Mouse (Mus musculus) MEL (cell line): ENCODE results near the gene Palb2.

ENCODE experiments used
- CTCF ChIP-seq, 3 experiments: IDR thresholded peaks in 2 of 3; conservative IDR thresholded peaks in 1 of 3; 2 replicates each; pipeline ENCODE4 v1.5.1; 2011 to 2012; ENCODE audit warnings: low read length in 3 of 3, low read depth in 2 of 3, mild to moderate bottlenecking in 2 of 3, improper control_type of control experiment in 1 of 3, inconsistent platforms in 1 of 3, mixed read lengths in 1 of 3, moderate library complexity in 1 of 3; ENCODE audit not compliant: control insufficient read depth in 1 of 3, insufficient read depth in 1 of 3, poor library complexity in 1 of 3, severe bottlenecking in 1 of 3
- EP300 ChIP-seq, 2 experiments: IDR thresholded peaks; 2 replicates each; pipeline ENCODE4 v1.6.1; 2011; ENCODE audit warnings: improper control_type of control experiment in 2 of 2, low read length in 2 of 2, low read depth in 1 of 2, mild to moderate bottlenecking in 1 of 2
- JUND ChIP-seq: IDR thresholded peaks from 2 replicates; pipeline ENCODE4 v1.6.1; 2011; ENCODE audit warnings: low read depth, mild to moderate bottlenecking, improper control_type of control experiment, low read length
- MAZ ChIP-seq: IDR thresholded peaks from 2 replicates; pipeline ENCODE4 v1.6.1; 2012; ENCODE audit warnings: low read depth, mild to moderate bottlenecking, inconsistent platforms, low read length, improper control_type of control experiment
- MXI1 ChIP-seq: IDR thresholded peaks from 2 replicates; pipeline ENCODE4 v1.6.1; 2011; ENCODE audit warnings: mild to moderate bottlenecking, low read depth, low read length, improper control_type of control experiment
- NELFE ChIP-seq: IDR thresholded peaks from 2 replicates; pipeline ENCODE4 v1.6.1; 2011; ENCODE audit warnings: low read depth, low read length, improper control_type of control experiment
- POLR2A ChIP-seq, 2 experiments: IDR thresholded peaks; 2 replicates each; pipeline ENCODE4 v1.6.1; 2011 to 2012; ENCODE audit warnings: low read length in 2 of 2, mild to moderate bottlenecking in 2 of 2, control low read depth in 1 of 2, improper control_type of control experiment in 1 of 2, low read depth in 1 of 2, moderate library complexity in 1 of 2; ENCODE audit not compliant: control insufficient read depth in 1 of 2, insufficient read depth in 1 of 2, poor library complexity in 1 of 2
- SIN3A ChIP-seq: IDR thresholded peaks from 2 replicates; pipeline ENCODE4 v1.6.1; 2012; ENCODE audit warnings: low read length, improper control_type of control experiment, inconsistent platforms
- SMC3 ChIP-seq: IDR thresholded peaks from 2 replicates; pipeline ENCODE4 v1.6.1; 2011; ENCODE audit warnings: low read depth, low read length, improper control_type of control experiment
- TAL1 ChIP-seq: IDR thresholded peaks from 2 replicates; pipeline ENCODE4 v1.6.1; 2012; ENCODE audit warnings: mild to moderate bottlenecking, inconsistent platforms, low read length, moderate library complexity, mixed read lengths
- UBTF ChIP-seq: IDR thresholded peaks from 2 replicates; pipeline ENCODE4 v1.6.1; 2012; ENCODE audit warnings: low read depth, mild to moderate bottlenecking, inconsistent platforms, low read length, improper control_type of control experiment, moderate library complexity, borderline replicate concordance; ENCODE audit not compliant: insufficient read depth
- USF1 ChIP-seq: IDR thresholded peaks from 2 replicates; pipeline ENCODE4 v1.6.1; 2014; ENCODE audit warnings: low read depth, mild to moderate bottlenecking, inconsistent platforms, low read length, improper control_type of control experiment, moderate library complexity
- ZNF384 ChIP-seq: IDR thresholded peaks from 2 replicates; pipeline ENCODE4 v1.6.1; 2012; ENCODE audit warnings: low read depth, mild to moderate bottlenecking, inconsistent platforms, low read length, improper control_type of control experiment

DNA sequence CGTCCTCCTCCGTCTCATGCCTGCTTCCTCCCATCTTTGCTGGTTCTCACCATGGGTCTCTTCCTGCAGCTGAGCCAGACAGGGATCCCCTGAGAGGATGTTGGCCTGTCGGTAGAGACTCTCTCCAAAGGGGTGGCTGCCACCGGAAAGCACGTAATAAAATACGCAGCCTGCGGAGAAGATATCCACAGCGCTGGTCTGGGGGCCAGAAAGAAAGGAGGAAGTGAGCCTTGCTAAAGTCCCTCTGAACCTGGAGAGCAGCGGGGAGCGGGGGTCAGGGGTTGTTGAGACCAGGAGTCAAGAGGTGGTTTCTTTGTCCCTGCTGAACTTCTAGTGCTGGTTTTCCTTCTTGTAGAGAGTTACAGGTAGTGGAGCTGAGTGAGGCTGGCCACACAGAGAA is 38.8 kb upstream of the Palb2 start:
- no peak for TF ChIP-seq NELFE
- TF ChIP-seq UBTF = no peak
- no peak for TF ChIP-seq ZNF384
- no peak for TF ChIP-seq POLR2A (IDR thresholded peaks at IDR 0.05; ENCODE audit: control insufficient read depth in 1 of 2, insufficient read depth in 1 of 2, low read depth in 1 of 2, low read length in 2 of 2, poor library complexity in 1 of 2)
- no peak for TF ChIP-seq CTCF (IDR thresholded peaks at IDR 0.05 in 2 of 3, conservative IDR thresholded peaks at IDR 0.05 in 1 of 3; ENCODE audit: control insufficient read depth in 1 of 3, insufficient read depth in 1 of 3, low read depth in 2 of 3, low read length in 3 of 3, poor library complexity in 1 of 3, severe bottlenecking in 1 of 3)
- no peak for TF ChIP-seq MXI1
- TF ChIP-seq TAL1 = no peak
- TF ChIP-seq USF1 = no peak
- TF ChIP-seq EP300 (IDR thresholded peaks at IDR 0.05; ENCODE audit: low read depth in 1 of 2, low read length in 2 of 2) = no peak
- no peak for TF ChIP-seq SIN3A
- TF ChIP-seq MAZ = no peak
- TF ChIP-seq SMC3 = no peak
- TF ChIP-seq JUND = no peak
